Mouse (Mus musculus): ENCODE results near the gene Vps45.
"Not testable (repeated sequence)": the region's sequence is repeated elsewhere in the genome, so short reads cannot be mapped to it uniquely, and the experiment has no call there.

Vps45 gene

GRCm38 (mm10) chr3:95997203-95997721 is 61.0 kb downstream of the Vps45 start:
- peak; percentile 84 to 87 for DNase-seq (ENCODE audit: low spot score in 2 of 2)

- DNase-seq (ENCODE audit: low spot score in 2 of 2), result no peak
These were observed 61.7 kb downstream of the Vps45 start for GRCm38 (mm10) chr3:95996451-95997073.

- DNase-seq (ENCODE audit: low spot score in 2 of 2), result peak; percentile 75 to 78
These were observed 62.4 kb downstream of the Vps45 start, which contains the start of gene Plekho1 for GRCm38 (mm10) chr3:95995802-95996428. Plekho1 (minus strand) TSS chr3:95996001.

GRCm38 (mm10) chr3:95994975-95995801 is 63.1 kb downstream of the Vps45 start:
- DNase-seq (ENCODE audit: low spot score in 2 of 2), result peak; percentile 35 to 48

GRCm38 (mm10) chr3:95994381-95994846 is 63.9 kb downstream of the Vps45 start:
- DNase-seq (ENCODE audit: low spot score in 2 of 2), result peak; percentile 67 to 70

- DNase-seq (ENCODE audit: low spot score in 2 of 2), result peak in 1 of 2 experiments; percentile 35
These were observed 64.4 kb downstream of the Vps45 start for GRCm38 (mm10) chr3:95993881-95994280.

- DNase-seq (ENCODE audit: low spot score in 2 of 2), result no peak
These were observed 65.2 kb downstream of the Vps45 start for GRCm38 (mm10) chr3:95992990-95993603.

- DNase-seq (ENCODE audit: low spot score in 2 of 2), result peak; percentile 55 to 66
These were observed 67.8 kb downstream of the Vps45 start for GRCm38 (mm10) chr3:95990413-95990941.

GRCm38 (mm10) chr3:95988969-95989368 is 69.3 kb downstream of the Vps45 start:
- DNase-seq (ENCODE audit: low spot score in 2 of 2), result no peak

- no peak for DNase-seq (ENCODE audit: low spot score in 2 of 2)
These were observed 70.1 kb downstream of the Vps45 start for GRCm38 (mm10) chr3:95988138-95988537.

- peak; percentile 88 to 89 for DNase-seq (ENCODE audit: low spot score in 2 of 2)
These were observed 70.7 kb downstream of the Vps45 start for GRCm38 (mm10) chr3:95987386-95988110.

- no peak for DNase-seq (ENCODE audit: low spot score in 2 of 2)
These were observed 71.3 kb downstream of the Vps45 start for GRCm38 (mm10) chr3:95986984-95987383.

- peak in 1 of 2 experiments; percentile 22 for DNase-seq (ENCODE audit: low spot score in 2 of 2)
These were observed 72.2 kb downstream of the Vps45 start for GRCm38 (mm10) chr3:95986001-95986622.

GRCm38 (mm10) chr3:95985209-95986000 is 72.9 kb downstream of the Vps45 start:
- peak; percentile 36 to 47 for DNase-seq (ENCODE audit: low spot score in 2 of 2)

GRCm38 (mm10) chr3:95982129-95982528 is 76.1 kb downstream of the Vps45 start:
- DNase-seq (ENCODE audit: low spot score in 2 of 2), result peak in 1 of 2 experiments; percentile 37

- no peak for DNase-seq (ENCODE audit: low spot score in 2 of 2)
These were observed 77.8 kb downstream of the Vps45 start for GRCm38 (mm10) chr3:95980276-95980970.

- no peak for DNase-seq (ENCODE audit: low spot score in 2 of 2)
These were observed 80.0 kb downstream of the Vps45 start for GRCm38 (mm10) chr3:95978265-95978664.

- not testable (repeated sequence) for DNase-seq (ENCODE audit: low spot score in 2 of 2)
These were observed 80.7 kb downstream of the Vps45 start for GRCm38 (mm10) chr3:95977587-95977986.

- DNase-seq (ENCODE audit: low spot score in 2 of 2), result no peak
These were observed 81.2 kb downstream of the Vps45 start for GRCm38 (mm10) chr3:95977079-95977478.

All from spleen, postnatal 36 days (tissue).